Mouse (Mus musculus): ENCODE results near the gene Gm44511.

- no peak for TF ChIP-seq CTCF (IDR thresholded peaks at IDR 0.05; ENCODE audit: low read depth, low read length)
- TF ChIP-seq GATA1 (IDR thresholded peaks at IDR 0.05; ENCODE audit: borderline replicate concordance, low read length) = no peak
Observed at GRCm38 (mm10) chr6:128799896-128800270, 26.2 kb downstream of the Gm44511 start.
